Mouse (Mus musculus): ENCODE measurements around the gene Gm20388.
A peak's percentile ranks its signal among the peaks of the same experiment; 100 is the strongest.
"Not testable (repeated sequence)": the region's sequence is repeated elsewhere in the genome, so short reads cannot be mapped to it uniquely, and the experiment has no call there.

The Gm20388 gene

DNA sequence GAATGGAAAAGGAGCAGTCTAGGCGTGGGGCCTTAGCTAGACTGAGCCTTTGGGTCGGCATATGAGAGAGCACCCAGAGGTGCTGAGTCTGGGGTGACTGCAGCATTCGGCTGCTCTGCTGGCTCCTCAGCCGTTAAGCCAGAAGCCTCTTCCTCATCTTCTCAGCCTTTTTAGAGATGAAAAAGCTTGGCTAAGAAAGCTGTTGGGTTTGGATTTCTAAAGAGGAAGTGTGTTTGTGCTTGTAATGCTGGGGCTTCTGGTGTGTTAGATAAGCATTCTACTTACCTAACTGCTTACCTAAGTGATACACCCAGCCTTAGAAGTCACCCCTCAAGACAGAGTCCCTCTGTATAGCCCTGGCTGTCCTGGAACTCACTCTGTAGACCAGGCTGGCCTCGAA lies 3540.1 kb downstream of the Gm20388 start:
- DNase-seq (ENCODE audit: low spot score): peak; percentile 1

DNA sequence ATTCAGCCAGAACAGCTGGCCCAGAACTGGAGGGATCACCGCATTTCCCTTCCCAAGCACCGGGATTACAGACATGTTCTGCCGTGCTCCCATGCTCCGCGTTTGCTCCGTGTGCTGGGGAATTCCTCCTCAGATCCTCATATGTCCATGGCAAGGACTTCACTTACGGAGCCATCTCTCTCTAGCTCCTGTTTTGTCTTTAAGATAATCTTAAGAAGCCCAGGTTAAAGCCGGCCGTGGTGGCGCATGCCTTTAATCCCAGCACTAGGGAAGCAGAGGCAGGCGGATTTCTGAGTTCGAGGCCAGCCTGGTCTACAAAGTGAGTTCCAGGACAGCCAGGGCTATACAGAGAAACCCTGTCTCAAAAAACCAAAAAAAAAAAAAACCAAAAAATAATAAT lies 3541.1 kb downstream of the Gm20388 start:
- not testable (repeated sequence) for DNase-seq (ENCODE audit: low spot score)

DNA sequence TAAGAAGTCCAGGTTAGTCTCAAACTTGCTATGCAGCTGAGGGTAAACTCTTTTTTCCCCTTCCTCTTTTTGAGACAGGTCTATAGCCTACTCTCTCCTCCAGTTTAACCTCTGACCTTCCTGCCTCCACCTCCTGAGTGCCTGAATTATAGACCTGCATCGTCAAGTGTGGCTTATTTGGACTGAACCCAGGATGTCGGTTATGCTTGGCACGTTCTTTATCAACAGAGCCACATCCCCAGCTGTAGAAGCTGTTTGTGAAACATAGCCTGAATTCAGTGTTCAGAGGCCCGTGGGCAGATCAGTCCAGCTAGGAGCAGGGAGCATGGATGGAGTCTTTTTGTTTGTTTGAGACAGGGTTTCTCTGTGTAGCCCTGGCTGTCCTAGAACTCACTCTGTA lies 3541.5 kb downstream of the Gm20388 start:
- peak; percentile 22 for DNase-seq (ENCODE audit: low spot score)

DNA sequence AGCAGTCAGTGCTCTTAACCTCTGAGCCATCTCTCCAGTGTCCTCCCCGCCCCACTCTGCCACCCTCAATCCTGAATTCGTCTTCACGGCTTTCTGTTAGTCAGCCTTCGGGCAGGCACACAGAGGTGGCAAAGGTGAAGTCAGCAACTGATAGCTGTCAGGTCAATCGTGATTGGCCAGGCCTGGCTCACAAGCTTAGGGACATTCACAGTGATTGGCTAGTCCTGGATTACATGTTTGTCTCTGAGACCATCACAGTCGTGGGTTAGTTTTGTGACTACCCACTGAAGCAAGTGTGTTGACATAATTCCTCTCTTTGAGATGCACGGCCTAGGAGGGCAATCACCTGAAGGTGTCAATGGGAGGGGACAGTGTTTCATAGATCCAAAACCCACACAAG lies 3542.7 kb downstream of the Gm20388 start:
- DNase-seq (ENCODE audit: low spot score): no peak

DNA sequence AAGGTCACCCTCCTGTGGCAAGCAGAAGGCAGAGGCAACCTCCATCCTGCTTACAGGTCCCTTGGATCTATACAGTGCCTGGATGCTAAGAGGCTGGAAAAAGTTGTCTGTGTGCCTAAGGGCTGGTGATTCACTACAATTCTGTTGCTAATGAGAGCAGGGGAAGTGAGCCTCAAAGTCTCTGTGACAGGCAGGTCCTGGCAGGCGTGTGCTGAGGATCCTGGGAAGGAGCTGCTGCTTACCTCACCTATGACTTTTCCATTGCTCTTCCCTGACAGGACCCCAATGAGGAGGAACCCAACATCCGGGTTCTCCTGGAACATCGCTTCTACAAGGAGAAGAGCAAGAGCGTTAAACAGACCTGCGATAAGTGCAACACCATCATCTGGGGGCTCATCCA lies 3543.3 kb downstream of the Gm20388 start:
- DNase-seq (ENCODE audit: low spot score): no peak

DNA sequence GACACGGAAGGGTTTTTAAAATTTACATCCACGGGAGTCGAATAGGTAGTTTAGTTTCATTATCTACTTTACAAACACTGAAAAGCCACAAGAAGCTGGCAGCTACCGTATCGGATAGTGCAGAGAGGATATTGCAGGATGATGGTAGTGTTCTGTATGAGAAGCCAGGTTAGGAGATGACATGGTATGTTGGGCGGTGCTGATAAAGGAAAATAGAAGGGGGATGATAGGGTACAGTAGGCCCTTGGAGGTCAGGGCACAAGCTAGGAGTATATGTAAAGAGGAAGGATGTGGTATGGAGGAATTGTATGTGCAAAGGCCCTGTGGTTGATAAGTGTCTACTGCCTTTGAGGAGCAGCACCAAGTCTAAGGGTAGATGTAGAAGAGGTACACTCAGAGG lies 3543.9 kb downstream of the Gm20388 start:
- no peak for DNase-seq (ENCODE audit: low spot score)

DNA sequence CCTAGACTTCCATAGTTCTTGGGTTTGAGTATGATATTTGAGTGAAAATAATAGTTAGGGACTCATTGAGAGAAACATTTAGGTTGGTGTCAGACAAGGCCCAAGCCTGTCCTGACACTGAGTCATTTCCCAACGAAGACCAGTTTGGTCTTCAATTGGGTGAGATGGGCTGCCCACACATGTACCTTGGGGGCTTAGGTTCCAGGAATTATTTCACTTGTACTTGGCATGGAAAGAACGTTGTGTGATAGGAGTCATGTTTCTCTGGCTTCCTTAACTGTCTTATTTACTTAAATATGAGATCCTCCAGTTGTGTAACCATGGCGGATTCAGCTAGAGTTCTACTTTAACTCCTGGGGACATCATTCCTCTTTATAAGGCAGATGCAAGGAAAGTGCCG lies 3553.0 kb downstream of the Gm20388 start:
- DNase-seq (ENCODE audit: low spot score): peak; percentile 34

DNA sequence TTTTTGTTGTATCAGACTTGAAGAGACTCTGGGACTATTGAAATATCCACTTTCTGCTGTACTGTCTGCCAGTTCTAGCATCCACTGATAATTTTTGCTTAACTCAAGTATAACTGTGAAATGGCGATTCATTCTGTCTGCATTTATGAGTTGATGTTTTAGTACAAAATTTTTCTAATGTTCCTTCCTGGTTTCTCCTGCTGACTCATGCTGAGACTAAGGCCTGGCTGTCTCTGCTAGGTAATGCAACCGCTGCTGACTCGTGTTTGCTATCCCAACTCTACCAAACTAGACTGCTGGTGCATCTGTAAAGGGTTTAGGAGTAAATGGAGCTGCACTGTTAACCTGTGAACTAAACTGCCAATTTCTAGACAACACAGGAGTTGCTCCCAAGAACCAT lies 3556.8 kb downstream of the Gm20388 start:
- DNase-seq (ENCODE audit: low spot score): no peak

DNA sequence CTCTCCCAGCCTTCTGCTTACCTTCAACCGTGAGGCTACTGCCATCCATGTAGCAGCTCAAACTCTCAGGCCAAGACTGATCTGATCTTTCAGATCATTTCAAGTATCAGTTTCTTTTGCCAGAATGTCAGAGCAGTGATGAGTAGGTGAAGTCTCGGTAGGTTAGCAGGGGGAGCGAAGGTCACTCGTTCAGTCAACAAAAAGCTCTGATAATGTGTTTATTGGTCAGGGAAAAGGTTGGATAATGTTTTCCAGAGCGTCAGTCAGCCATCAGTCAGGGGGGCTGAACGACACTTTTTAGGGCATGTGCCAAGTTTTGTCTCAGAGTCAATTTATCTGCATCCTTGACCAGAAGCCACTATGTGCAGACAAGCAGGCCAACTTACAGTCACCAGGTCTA lies 3562.3 kb downstream of the Gm20388 start:
- not testable (repeated sequence) for DNase-seq (ENCODE audit: low spot score)

DNA sequence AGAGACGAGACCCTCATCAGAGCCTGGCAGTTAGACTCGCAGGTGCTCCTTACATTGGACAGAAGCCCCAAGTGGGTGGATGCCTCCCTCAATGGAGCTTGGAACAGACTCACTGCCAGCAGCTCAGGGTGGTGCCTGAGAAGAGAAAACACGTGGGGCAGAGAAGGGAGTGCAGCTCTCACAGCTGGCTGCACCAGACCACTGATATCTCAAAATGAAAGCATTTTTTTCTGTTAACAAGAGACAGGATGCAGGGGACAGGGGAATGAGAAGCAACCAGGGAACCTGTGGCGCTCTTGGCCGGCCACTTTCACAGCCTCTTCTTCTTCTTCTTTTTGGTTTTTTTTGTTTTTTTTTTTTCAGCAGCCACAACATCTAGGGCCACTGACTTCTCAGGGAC lies 3563.9 kb downstream of the Gm20388 start:
- not testable (repeated sequence) for DNase-seq (ENCODE audit: low spot score)

DNA sequence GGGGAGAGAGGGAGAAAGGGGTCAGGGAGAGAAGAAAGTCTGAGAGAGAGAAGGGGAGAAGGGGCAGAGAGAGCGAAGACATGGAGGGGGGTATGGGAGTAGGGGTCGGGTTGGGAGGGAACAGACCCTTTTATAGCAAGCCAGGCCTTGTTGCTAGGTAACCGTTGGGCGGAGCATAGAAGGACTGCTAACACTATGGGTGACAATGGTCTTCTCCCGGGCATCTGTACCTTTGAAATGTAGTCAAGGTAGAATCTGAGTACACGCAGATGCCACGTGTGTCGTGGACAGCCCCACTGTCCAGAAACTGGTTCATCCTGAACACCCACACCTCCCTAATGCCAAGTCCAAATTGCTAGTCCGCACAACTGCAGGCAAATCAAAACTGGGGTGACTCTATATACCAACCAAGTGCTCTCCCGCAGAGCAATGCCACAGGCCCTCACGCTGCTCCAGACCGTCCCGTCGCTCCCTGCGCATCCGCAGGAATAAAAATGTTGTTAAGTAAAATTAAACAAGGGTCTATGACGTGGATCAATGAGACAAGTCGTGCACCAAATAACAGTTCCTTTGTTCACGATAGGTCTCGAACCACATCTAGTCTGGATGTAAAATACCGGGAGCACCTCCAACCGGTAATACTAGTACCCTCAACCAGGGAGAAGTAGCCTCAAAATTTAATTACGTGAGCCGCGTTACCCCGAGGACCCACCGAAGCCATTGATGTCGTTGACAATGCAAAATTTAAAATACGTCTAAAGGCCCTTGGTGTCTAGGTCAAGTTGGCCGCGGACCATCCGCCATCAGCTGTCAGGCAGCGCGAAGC lies 3566.5 kb downstream of the Gm20388 start:
- no peak for DNase-seq (ENCODE audit: low spot score)

DNA sequence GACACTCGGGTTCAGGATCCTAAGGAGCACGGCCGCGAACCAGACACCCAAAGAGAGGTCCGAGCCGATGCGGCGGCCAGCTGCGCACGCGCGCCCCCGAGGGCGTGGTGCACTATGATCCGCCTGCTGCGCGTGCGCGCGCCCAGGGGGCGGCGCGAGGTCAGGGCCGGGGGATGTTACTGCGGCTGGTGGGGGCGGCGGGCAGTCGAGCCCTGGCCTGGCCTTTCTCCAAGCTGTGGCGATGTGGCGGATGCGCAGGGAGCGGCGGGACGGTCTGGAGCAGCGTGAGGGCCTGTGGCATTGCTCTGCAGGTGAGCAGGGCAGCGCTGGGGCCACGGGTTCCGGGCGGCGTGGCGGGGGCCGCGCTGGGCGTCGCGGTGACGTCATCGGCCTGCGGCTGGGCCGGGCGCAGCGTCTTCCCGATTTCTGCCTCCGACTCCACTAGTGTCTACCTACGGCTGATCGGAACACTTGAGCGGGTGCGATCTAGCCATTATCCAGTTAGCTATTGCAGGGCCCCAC lies 3567.2 kb downstream of the Gm20388 start, which contains the start of gene Afg3l1:
Gene Afg3l1, plus strand, starts transcription at position 167 of the 522 bp plus-strand sequence.
- DNase-seq (ENCODE audit: low spot score): peak; percentile 76

DNA sequence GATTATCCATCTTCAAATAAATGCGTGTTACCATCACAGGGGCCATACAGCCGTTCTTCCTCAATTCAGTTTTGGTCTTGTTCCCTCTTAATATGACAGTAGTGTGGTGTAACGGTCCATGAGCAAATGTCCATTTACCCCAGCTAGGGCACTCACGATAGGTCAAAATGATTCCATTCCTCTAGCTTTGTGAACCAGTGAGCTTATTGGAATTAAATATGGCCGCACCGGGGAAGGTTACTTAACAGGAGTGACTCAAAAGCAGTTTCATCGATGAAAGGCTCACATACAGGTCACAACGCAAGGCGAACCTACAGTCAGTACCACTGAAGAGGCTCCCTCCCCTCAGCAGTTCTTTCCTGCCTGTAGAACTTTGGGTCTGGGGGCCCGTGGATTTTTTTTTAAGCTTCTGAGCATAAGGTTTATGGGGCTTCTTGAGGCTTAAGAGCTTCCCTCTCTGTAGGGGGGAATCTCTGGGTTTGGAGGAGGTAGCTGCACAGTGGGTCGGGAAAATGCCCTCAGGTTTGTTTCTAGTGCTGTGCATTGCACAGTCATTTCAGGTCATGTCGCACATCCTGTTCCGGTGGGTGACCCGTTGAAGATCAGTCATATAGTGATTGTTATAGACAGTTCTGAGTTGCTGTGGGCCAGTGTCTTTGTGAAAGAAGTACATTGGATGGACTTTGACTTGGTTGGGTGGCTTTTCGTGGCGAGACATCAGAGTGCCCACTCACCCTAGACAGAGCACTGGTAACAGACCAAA lies 3568.0 kb downstream of the Gm20388 start:
- peak; percentile 34 for DNase-seq (ENCODE audit: low spot score)

DNA sequence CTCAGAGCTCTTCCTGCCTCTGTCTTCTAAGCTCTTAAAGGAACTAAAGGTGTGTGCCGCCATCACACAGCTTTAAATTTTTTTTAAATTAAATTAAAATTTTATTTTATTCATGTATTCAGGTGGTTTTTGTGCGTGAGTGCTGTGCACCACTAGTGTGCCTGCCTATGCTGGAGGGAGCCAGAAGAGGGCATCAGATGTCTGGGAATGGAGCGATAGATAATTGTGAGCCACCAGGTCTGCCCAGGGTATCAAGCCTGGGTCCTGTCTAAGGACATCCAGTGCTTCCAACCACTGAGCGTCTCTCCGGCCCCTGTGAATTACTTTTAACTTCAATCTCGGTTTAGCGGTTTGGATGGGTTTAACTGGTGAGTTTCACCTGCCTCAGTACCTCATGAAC lies 3572.0 kb downstream of the Gm20388 start:
- DNase-seq (ENCODE audit: low spot score): no peak

DNA sequence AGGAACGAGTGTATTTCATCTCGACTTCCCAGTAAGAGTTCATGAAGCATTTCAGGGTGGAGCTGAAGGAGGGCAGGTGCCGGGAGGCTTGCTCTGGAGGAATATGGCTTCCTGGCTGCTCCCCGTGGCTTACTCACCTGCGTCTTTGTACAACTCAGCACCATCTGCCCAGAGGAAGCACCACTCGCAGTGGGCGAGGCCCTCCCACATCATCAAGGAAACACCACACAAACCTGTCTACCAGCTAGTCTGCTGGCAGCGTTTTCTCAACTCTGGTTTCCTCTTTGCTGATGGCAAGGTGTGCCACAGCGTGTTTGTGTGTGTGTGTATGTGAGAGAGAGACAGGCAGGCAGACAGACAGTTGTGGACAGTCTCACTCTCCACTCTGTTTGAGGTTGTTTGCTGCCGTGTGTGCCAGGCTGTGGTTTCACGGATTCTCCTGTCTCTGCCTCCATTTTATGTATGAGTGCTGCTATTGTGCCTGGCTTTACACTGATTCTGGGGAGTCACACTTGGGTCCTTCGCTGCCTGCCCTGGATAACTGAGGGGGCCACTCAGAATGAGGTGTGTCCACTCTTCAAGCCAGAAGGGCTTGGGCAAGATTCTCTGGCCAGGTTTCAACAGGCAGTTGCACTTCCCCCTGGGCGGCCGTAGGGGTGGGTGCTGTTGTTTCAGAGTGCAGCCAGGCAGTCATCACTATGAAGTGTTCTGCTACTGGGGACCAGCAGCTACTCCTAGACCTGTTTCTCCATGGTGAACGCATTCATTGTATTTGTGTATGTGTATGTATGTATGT lies 3580.8 kb downstream of the Gm20388 start:
- no peak for DNase-seq (ENCODE audit: low spot score)

DNA sequence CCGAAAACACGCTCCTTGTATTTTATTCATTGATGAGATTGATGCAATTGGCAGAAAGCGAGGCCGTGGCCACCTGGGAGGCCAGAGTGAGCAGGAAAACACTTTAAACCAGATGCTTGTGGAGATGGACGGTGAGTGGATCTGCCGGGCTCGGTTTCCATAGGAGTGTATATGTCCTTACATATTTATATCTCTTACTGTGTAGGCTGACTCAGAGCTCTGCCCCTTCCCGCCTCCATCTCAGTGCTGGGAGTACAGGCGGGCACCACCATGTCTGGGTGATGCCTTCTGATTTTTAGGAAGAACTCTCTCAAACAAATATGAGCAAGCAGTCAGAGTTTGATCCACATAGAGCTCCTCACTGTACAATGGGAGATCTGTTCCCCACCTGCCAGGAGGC lies 3582.3 kb downstream of the Gm20388 start:
- DNase-seq (ENCODE audit: low spot score): no peak

DNA sequence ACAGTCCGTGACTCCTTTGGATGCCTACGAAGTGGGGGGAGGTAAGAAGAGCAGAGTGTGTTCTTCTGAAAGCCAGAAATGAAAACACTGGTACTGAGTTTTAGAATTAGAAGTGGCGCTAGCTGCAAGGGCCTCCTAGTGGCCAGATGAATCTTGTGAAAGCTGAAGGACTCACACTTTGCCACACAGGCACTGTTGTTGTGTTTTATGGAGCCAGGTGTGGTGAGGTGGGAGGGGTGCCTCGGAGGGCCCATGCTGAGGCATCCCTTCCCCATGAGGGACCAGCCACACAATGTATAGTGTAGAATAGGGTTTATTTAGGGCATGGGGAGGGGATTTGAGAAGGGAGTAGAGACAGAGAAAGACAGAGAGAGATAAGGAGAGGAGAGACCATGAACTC lies 3587.1 kb downstream of the Gm20388 start:
- no peak for DNase-seq (ENCODE audit: low spot score)

DNA sequence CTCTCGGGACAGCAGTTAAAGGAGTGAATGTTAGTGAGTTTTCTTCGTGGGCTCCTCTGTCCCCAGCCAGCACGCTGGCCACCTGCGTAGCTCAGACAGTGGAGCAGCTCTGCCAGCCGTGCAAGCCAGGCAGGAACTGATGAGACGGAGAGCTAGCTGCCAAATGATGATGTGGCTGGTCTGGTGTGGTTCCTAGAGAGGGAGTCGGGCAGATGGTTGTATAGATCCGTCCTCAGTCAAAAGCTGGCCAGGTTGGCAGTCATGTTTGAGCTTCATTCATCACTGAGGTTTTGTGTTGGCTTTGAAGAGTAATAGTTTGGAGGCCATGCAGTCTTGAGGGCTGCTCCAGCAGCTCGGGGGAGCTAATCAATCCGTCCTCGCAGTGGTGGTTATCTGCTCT lies 3588.3 kb downstream of the Gm20388 start:
- no peak for DNase-seq (ENCODE audit: low spot score)

DNA sequence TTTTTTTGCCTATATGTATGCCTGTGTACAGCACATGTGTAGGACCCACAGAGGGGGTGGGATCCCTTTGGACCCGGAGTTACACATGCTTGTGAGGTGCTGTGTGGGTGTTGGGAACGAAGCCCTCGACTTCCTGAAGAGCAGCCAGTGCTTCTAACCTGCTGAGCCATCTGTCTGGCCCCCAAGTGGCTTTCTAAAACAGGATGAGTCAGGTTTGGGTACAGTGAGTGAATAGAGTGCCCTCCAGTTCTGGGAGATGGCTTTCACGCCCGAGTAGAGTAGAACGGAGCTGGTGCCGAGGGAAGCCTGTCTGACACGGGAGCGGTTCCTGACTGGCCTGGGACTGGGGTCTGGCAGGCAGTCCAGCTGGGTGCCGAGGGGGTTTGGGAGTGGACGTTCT lies 3588.9 kb downstream of the Gm20388 start:
- DNase-seq (ENCODE audit: low spot score): no peak

DNA sequence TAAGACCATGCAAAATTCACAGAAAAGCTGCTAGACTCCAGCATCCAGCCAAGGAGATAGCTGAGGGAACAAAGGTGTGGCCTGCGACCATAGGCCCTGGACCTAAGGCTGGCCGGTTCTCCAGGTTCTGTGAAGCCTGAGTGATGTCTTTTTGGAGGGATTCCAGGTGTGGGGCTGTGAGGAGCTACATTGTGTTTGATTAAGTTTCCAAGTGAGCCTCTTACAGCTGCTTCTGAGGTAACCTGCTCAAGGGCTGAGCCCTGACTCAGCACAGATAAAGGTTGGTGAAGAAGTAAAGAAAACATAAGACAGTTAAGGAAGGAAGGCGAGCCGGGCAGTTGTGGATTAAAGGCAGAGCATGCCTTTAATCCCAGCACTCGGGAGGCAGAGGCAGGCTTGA lies 3591.6 kb downstream of the Gm20388 start:
- no peak for DNase-seq (ENCODE audit: low spot score)

DNA sequence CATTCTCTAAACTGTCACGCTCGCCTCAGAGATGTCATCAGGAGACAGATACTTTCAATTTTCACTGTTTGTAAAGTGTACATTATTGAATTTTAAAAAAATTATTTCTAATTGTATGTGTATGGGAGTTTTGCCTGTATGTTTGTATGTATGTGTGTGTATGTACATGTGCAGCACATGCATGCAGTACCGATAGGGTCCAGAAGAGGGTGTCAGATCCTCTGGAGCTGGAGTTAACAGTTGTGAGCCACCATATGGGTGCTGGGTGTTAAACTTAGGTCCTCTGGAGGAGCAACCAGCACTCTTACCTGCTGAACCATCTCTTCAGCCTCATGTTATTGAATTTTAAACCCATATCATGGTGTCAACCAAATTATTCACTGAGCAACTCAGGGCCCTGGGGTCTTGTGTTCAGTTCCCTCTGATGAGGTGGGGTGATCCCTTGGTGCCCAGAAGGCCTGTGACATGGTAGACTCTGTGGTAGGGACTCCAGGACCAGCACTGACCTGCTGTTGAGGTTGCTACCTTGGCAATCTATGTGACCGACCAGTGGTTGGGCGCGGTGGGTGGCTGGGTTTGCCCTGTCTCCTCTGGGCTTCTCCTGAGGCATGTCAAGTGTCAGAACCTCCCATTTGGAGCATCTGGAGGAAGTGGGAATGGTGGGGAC lies 3593.3 kb downstream of the Gm20388 start:
- no peak for DNase-seq (ENCODE audit: low spot score)

Data from adipocyte (in vitro differentiated cells).